Mouse (Mus musculus) mature B cell (primary cell): ENCODE measurements around the gene Cnksr3.

Experiments used
- in situ Hi-C: fragments of 300-500 bp; cut with MboI; formaldehyde crosslinking; loops from 2 replicates; pipeline ENCODE4 v1.14.3; 2019

The Cnksr3 gene

GRCm38 (mm10) chr10:7211696-7212482 lies at the start of gene Cnksr3:
Gene Cnksr3 (minus strand): TSS chr10:7212237.
- in situ Hi-C loops, result loop anchor here (25.0 kb wide), 1 partner anchor 1400 kb away; the partner anchor contains the start of genes Fbxo5 and Mtrf1l

- in situ Hi-C loops, result no loop called here
Observed at GRCm38 (mm10) chr10:7260166-7261108, 48.4 kb upstream of the Cnksr3 start.

- in situ Hi-C loops, result no loop called here
Observed at GRCm38 (mm10) chr10:7258607-7259006, 46.6 kb upstream of the Cnksr3 start.

GRCm38 (mm10) chr10:7250455-7250854 lies 38.4 kb upstream of the Cnksr3 start:
- in situ Hi-C loops, result no loop called here

- in situ Hi-C loops, result no loop called here
Observed at GRCm38 (mm10) chr10:7234601-7235000, 22.6 kb upstream of the Cnksr3 start.

- in situ Hi-C loops, result loop anchor here (25.0 kb wide), 1 partner anchor 1405 kb away; the partner anchor contains the start of genes Fbxo5 and Mtrf1l
Observed at GRCm38 (mm10) chr10:7217551-7218127, 5.6 kb upstream of the Cnksr3 start.

GRCm38 (mm10) chr10:7214718-7215117 lies 2.7 kb upstream of the Cnksr3 start:
- in situ Hi-C loops, result loop anchor here (25.0 kb wide), 1 partner anchor 1402 kb away; the partner anchor contains the start of genes Fbxo5 and Mtrf1l

- in situ Hi-C loops, result loop anchor here (25.0 kb wide), 1 partner anchor 1401 kb away; the partner anchor contains the start of genes Fbxo5 and Mtrf1l
Observed at GRCm38 (mm10) chr10:7213066-7213630, 1.1 kb upstream of the Cnksr3 start.

GRCm38 (mm10) chr10:7212537-7212936 lies 500 bp upstream of the Cnksr3 start:
- in situ Hi-C loops, result loop anchor here (25.0 kb wide), 1 partner anchor 1400 kb away; the partner anchor contains the start of genes Fbxo5 and Mtrf1l

GRCm38 (mm10) chr10:7210991-7211695 lies 894 bp downstream of the Cnksr3 start:
- in situ Hi-C loops, result loop anchor here (25.0 kb wide), 1 partner anchor 1399 kb away; the partner anchor contains the start of genes Fbxo5 and Mtrf1l

GRCm38 (mm10) chr10:7209691-7210455 lies 2.2 kb downstream of the Cnksr3 start:
- in situ Hi-C loops, result loop anchor here (25.0 kb wide), 1 partner anchor 1398 kb away; the partner anchor contains the start of genes Fbxo5 and Mtrf1l

GRCm38 (mm10) chr10:7208859-7209441 lies 3.1 kb downstream of the Cnksr3 start:
- in situ Hi-C loops, result loop anchor here (25.0 kb wide), 1 partner anchor 1397 kb away; the partner anchor contains the start of genes Fbxo5 and Mtrf1l

GRCm38 (mm10) chr10:7207301-7207700 lies 4.7 kb downstream of the Cnksr3 start:
- in situ Hi-C loops, result loop anchor here (25.0 kb wide), 1 partner anchor 1395 kb away; the partner anchor contains the start of genes Fbxo5 and Mtrf1l

GRCm38 (mm10) chr10:7206571-7206970 lies 5.5 kb downstream of the Cnksr3 start:
- in situ Hi-C loops, result loop anchor here (25.0 kb wide), 1 partner anchor 1394 kb away; the partner anchor contains the start of genes Fbxo5 and Mtrf1l

GRCm38 (mm10) chr10:7205576-7205975 lies 6.5 kb downstream of the Cnksr3 start:
- in situ Hi-C loops, result loop anchor here (25.0 kb wide), 1 partner anchor 1393 kb away; the partner anchor contains the start of genes Fbxo5 and Mtrf1l

- in situ Hi-C loops, result loop anchor here (25.0 kb wide), 1 partner anchor 1393 kb away; the partner anchor contains the start of genes Fbxo5 and Mtrf1l
Observed at GRCm38 (mm10) chr10:7204953-7205352, 7.1 kb downstream of the Cnksr3 start.

GRCm38 (mm10) chr10:7202576-7202975 lies 9.5 kb downstream of the Cnksr3 start:
- in situ Hi-C loops, result loop anchor here (25.0 kb wide), 1 partner anchor 1390 kb away; the partner anchor contains the start of genes Fbxo5 and Mtrf1l

GRCm38 (mm10) chr10:7200665-7201064 lies 11.4 kb downstream of the Cnksr3 start:
- in situ Hi-C loops, result loop anchor here (25.0 kb wide), 1 partner anchor 1388 kb away; the partner anchor contains the start of genes Fbxo5 and Mtrf1l

- in situ Hi-C loops, result no loop called here
Observed at GRCm38 (mm10) chr10:7198201-7198600, 13.8 kb downstream of the Cnksr3 start.
